Mouse (Mus musculus) 3T3-L1 (cell line): ENCODE measurements at regions not wholly inside any gene's neighbourhood (a gene's known extent, or its start where the extent isn't known, plus 50 kb on each side); places are given as distances from the start of the nearest gene placed in this dataset.
A peak's percentile ranks its signal among the peaks of the same experiment; 100 is the strongest.

Experiments used
- DNase-seq: peaks from one replicate; pipeline ENCODE4 v3.0.0-alpha.2; 2015; ENCODE audit warnings: low read depth, low spot score

GRCm38 (mm10) chr3:49200596-49200995 is 556.5 kb downstream of the Pcdh18 start:
- DNase-seq = peak; percentile 11

DNA sequence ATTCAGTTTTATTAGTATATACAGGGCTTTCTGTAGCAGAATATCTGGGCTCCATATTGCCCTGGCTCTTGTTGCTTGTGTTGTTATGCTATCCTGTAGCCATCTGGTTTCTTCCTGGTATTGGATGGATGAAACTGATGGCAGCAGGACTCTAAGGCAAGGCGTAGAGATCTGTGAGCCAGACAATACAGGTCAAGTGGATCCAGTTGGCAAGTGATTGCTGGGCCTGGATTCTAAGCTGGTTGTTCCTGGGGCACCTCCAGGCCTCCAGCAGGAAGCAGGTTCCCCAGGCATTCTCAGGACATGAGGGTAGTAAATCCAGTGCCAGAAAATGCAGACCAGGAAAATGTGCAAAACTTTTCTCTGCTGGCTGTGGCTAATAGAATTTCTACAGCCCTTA is 571.6 kb downstream of the Pcdh18 start:
- DNase-seq = no peak
